Mouse (Mus musculus): ENCODE measurements around the gene Btbd19. TPM values are rescaled to one million over a fixed set of nuclear protein-coding genes. Genes with fewer than 3 reads are reported as not detected.

Gene Btbd19
- polyA plus RNA-seq, 1 experiment from 2014 or later = 6.7 TPM

GRCm38 (mm10) chr4:117087948-117088640, 37.4 kb downstream of the Btbd19 start:
- Histone ChIP-seq H3K27ac (no peak overlapping the region), H3K4me1 (0 out of 2 replicates have a peak, but pooled peaks cover 6% of the 10 kb centered on the region), H3K27me3 (replicated peaks) (no peaks in the 10 kb centered on the region), H3K9ac (no peak overlapping the region), H3K36me3 (no peaks in the 10 kb centered on the region), H3K4me3 (replicated peaks) (no peak overlapping the region), H3K9me3 (no peaks in the 10 kb centered on the region), H3K4me2 (no peak overlapping the region)
- WGBS = 72% methylated on average over 7 of the region's 7 CpGs
- ATAC-seq (ENCODE audit: insufficient read depth, low FRiP score, low read depth) = no peak

GRCm38 (mm10) chr4:117071183-117071582, 54.3 kb downstream of the Btbd19 start:
- 86% methylated on average over 5 of the region's 5 CpGs for WGBS
- H3K27ac ChIP-seq = no peak overlapping the region
- 0 out of 2 replicates have a peak, but pooled peaks have one; percentile 18 for ATAC-seq (ENCODE audit: insufficient read depth, low FRiP score, low read depth)
- H3K9me3 ChIP-seq = no peaks in the 10 kb centered on the region
- H3K4me1 ChIP-seq = no peaks in the 10 kb centered on the region
- H3K36me3 ChIP-seq = peaks cover 5% of the 10 kb centered on the region; the same call in 1 of the 2 replicates
- H3K9ac ChIP-seq = no peak overlapping the region
- H3K4me3 ChIP-seq (replicated peaks) = no peak overlapping the region
- no peak overlapping the region for H3K4me2 ChIP-seq
- no peaks in the 10 kb centered on the region for H3K27me3 ChIP-seq (replicated peaks)

GRCm38 (mm10) chr4:117070624-117071023, 54.9 kb downstream of the Btbd19 start:
- Histone ChIP-seq H3K4me2 (no peak overlapping the region), H3K27ac (no peak overlapping the region), H3K9me3 (no peaks in the 10 kb centered on the region), H3K4me3 (replicated peaks) (no peak overlapping the region), H3K36me3 (peaks cover 8% of the 10 kb centered on the region; the same call in 1 of the 2 replicates), H3K4me1 (no peaks in the 10 kb centered on the region), H3K9ac (no peak overlapping the region), H3K27me3 (replicated peaks) (no peaks in the 10 kb centered on the region)
- 79% methylated on average over 4 of the region's 4 CpGs for WGBS
- ATAC-seq (ENCODE audit: insufficient read depth, low FRiP score, low read depth) = no peak

GRCm38 (mm10) chr4:117069647-117070046, 55.9 kb downstream of the Btbd19 start:
- Histone ChIP-seq H3K27ac (no peak overlapping the region), H3K4me3 (replicated peaks) (no peak overlapping the region), H3K4me2 (no peak overlapping the region), H3K9me3 (no peaks in the 10 kb centered on the region), H3K4me1 (no peaks in the 10 kb centered on the region), H3K27me3 (replicated peaks) (no peaks in the 10 kb centered on the region), H3K36me3 (peaks cover 12% of the 10 kb centered on the region; the same call in 1 of the 2 replicates), H3K9ac (no peak overlapping the region)
- WGBS = 100% methylated on average over 1 of the region's 1 CpGs
- no peak for ATAC-seq (ENCODE audit: insufficient read depth, low FRiP score, low read depth)

Small RNAs within 50 kb of the gene (microRNA-seq; reads per million reads assigned to microRNA genes)
- not detected for gene Gm22398

Other genes with a start within 250 kb of the Btbd19 start
- 0.58 and 0.67 TPM in 2 replicates for gene Zswim5, start 248.3 kb downstream of the Btbd19 start, polyA plus RNA-seq (2015; fragmentation: Nextera tagmentation; extraction: Ambion mirVana)
- gene Urod, start 131.3 kb downstream of the Btbd19 start, polyA plus RNA-seq (2015; fragmentation: Nextera tagmentation; extraction: Ambion mirVana) = 82.0 and 97.4 TPM in 2 replicates
- 10.0 and 10.1 TPM in 2 replicates for gene Hectd3, start 130.4 kb downstream of the Btbd19 start, polyA plus RNA-seq (2015; fragmentation: Nextera tagmentation; extraction: Ambion mirVana)
- 35.3 and 36.4 TPM in 2 replicates for gene Eif2b3, start 106.3 kb downstream of the Btbd19 start, polyA plus RNA-seq (2015; fragmentation: Nextera tagmentation; extraction: Ambion mirVana)
- gene Ptch2, start 29.6 kb downstream of the Btbd19 start, polyA plus RNA-seq (2015; fragmentation: Nextera tagmentation; extraction: Ambion mirVana) = 6.5 and 7.0 TPM in 2 replicates
- gene Tctex1d4, start 1.1 kb upstream of the Btbd19 start, polyA plus RNA-seq (2015; fragmentation: Nextera tagmentation; extraction: Ambion mirVana) = 0.24 TPM in 1 of 2 replicates, not detected in the other
- 3.8 and 4.7 TPM in 2 replicates for gene Plk3, start 8.2 kb upstream of the Btbd19 start, polyA plus RNA-seq (2015; fragmentation: Nextera tagmentation; extraction: Ambion mirVana)
- gene Rps8, start 30.5 kb upstream of the Btbd19 start, polyA plus RNA-seq (2015; fragmentation: Nextera tagmentation; extraction: Ambion mirVana) = 968 and 983 TPM in 2 replicates
- gene Kif2c, start 56.9 kb upstream of the Btbd19 start, polyA plus RNA-seq (2015; fragmentation: Nextera tagmentation; extraction: Ambion mirVana) = 40.4 and 47.7 TPM in 2 replicates
- 13.2 and 13.5 TPM in 2 replicates for gene Tmem53, start 126.2 kb upstream of the Btbd19 start, polyA plus RNA-seq (2015; fragmentation: Nextera tagmentation; extraction: Ambion mirVana)
- 0.32 and 0.46 TPM in 2 replicates for gene Armh1, start 126.4 kb upstream of the Btbd19 start, polyA plus RNA-seq (2015; fragmentation: Nextera tagmentation; extraction: Ambion mirVana)